Mouse (Mus musculus) kidney, embryonic 16.5 days (tissue): ENCODE measurements around the gene Smo. TPM values are rescaled to one million over a fixed set of nuclear protein-coding genes. Genes with fewer than 3 reads are reported as not detected.

Experiments
- ATAC-seq: fragments of 200-750 bp; cut with Nextera tagmentation; 2 replicates; pipeline ENCODE4 v1.8.0; 2017; ENCODE audit warnings: moderate TSS enrichment; ENCODE audit not compliant: low FRiP score, low TSS enrichment
- H3K27ac ChIP-seq: fragments of 300-500 bp; sonication (generic); 2 replicates; pipeline ENCODE4 v1.5.1; 2014; ENCODE audit warnings: low read length
- H3K27me3 ChIP-seq: fragments of 300-500 bp; sonication (generic); 2 replicates; pipeline ENCODE4 v1.6.1; 2014; ENCODE audit warnings: low read length, control low read depth, mixed read lengths; ENCODE audit not compliant: insufficient read depth
- H3K36me3 ChIP-seq: fragments of 300-500 bp; sonication (generic); 2 replicates; pipeline ENCODE4 v1.6.1; 2014; ENCODE audit warnings: low read length, control low read depth, mixed read lengths; ENCODE audit not compliant: insufficient read depth
- H3K4me1 ChIP-seq: fragments of 300-500 bp; sonication (generic); 2 replicates; pipeline ENCODE4 v1.6.1; 2014; ENCODE audit warnings: low read length, control low read depth, mixed read lengths; ENCODE audit not compliant: insufficient read depth
- H3K4me2 ChIP-seq: fragments of 300-500 bp; sonication (generic); replicated peaks from 2 replicates; pipeline ENCODE4 v1.6.1; 2014; ENCODE audit warnings: low read depth, low read length
- H3K4me3 ChIP-seq: fragments of 300-500 bp; sonication (generic); 2 replicates; pipeline ENCODE4 v1.5.1; 2014; ENCODE audit warnings: mild to moderate bottlenecking, low read length
- H3K9ac ChIP-seq: fragments of 300-500 bp; sonication (generic); replicated peaks from 2 replicates; pipeline ENCODE4 v1.6.1; 2014; ENCODE audit warnings: low read length
- H3K9me3 ChIP-seq: fragments of 300-500 bp; sonication (generic); 2 replicates; pipeline ENCODE4 v1.6.1; 2016; ENCODE audit warnings: low read length, control low read depth
- WGBS: fragments of 180-500 bp; shearing (Covaris S2); extraction: QIAGEN DNeasy Blood & Tissue Kit; methylation state at CpG from one replicate; pipeline ENCODE4 v1.1.7; 2014; 5-methylcytosine and 5-hydroxymethylcytosine counted together
- polyA plus RNA-seq: library from polyadenylated mRNA; unstranded; fragments of >200 nt; fragmentation: Nextera tagmentation; extraction: Ambion mirVana; gene quantifications from 2 replicates; pipeline ENCODE4 v1.2.1, GENCODE M21; 2015

The Smo gene
- polyA plus RNA-seq, 1 experiment from 2014 or later, result 42.9 TPM

DNA sequence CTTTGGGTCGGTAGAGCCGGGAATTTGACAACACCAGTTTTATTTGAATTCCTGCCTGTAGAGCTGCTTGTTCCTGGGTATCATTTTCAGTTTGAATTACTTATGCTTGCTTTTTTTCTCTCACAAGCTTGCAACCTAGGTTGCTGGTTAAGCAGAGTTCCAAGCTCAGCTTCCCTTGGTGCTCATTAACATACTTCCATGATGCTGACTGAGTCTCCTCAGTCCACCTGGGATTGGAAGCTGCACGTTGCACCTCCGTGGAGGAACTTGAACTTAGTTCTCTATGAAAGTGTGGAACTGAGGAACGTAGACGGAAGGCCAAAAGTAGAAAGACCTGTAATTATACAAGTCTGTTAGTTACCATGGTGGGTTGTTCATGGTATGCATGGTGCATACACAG lies 48.7 kb downstream of the Smo start:
- 80% methylated on average over 6 of the region's 6 CpGs for WGBS
- no peaks in the 10 kb centered on the region for H3K9me3 ChIP-seq
- H3K4me1 ChIP-seq, result no peaks in the 10 kb centered on the region
- H3K36me3 ChIP-seq, result no peaks in the 10 kb centered on the region
- ATAC-seq, result no peak
- H3K27ac ChIP-seq, result no peak overlapping the region
- no peaks in the 10 kb centered on the region for H3K27me3 ChIP-seq
- no peak overlapping the region for H3K4me3 ChIP-seq
- H3K4me2 ChIP-seq, result no peak overlapping the region
- no peak overlapping the region for H3K9ac ChIP-seq

DNA sequence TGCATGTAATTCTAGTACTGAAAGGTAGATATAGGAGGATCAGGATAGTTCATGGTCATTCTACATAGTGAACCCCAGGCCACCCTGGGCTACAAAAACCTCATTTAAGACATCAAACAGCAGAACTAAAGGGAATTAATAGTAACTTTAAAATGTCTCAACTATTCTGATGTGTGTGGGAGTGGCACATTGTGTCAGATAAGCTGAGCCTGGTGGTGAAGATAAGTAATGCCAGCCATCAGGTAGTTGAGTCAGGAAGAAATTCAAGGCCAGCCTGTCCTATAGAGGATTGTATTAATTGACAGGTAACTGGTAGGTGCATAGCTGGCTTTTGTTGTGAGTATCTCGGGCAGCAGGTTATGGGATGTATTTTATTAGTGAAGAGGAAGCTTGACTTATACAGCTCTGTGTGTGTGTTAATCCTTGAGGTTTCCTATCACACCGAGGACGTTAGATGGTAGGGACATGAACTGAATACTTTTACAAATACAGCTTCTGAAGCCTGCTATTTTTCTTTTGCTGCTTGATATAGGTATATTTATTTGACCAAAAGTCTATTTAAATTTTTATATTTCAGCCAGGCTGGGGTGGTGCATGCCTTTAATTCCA lies 49.2 kb downstream of the Smo start:
- Histone ChIP-seq H3K4me3 (no peak overlapping the region), H3K9me3 (no peaks in the 10 kb centered on the region), H3K36me3 (no peaks in the 10 kb centered on the region), H3K27ac (no peak overlapping the region), H3K9ac (no peak overlapping the region), H3K4me2 (no peak overlapping the region), H3K4me1 (no peaks in the 10 kb centered on the region), H3K27me3 (no peaks in the 10 kb centered on the region)
- no peak for ATAC-seq
- WGBS, result 82% methylated on average over 3 of the region's 3 CpGs

GRCm38 (mm10) chr6:29785759-29786158 lies 50.5 kb downstream of the Smo start:
- Histone ChIP-seq H3K4me3 (no peak overlapping the region), H3K4me2 (no peak overlapping the region), H3K9ac (no peak overlapping the region), H3K36me3 (no peaks in the 10 kb centered on the region), H3K4me1 (no peaks in the 10 kb centered on the region), H3K27ac (no peak overlapping the region), H3K27me3 (no peaks in the 10 kb centered on the region), H3K9me3 (no peaks in the 10 kb centered on the region)
- 86% methylated on average over 5 of the region's 5 CpGs for WGBS
- ATAC-seq, result no peak

DNA sequence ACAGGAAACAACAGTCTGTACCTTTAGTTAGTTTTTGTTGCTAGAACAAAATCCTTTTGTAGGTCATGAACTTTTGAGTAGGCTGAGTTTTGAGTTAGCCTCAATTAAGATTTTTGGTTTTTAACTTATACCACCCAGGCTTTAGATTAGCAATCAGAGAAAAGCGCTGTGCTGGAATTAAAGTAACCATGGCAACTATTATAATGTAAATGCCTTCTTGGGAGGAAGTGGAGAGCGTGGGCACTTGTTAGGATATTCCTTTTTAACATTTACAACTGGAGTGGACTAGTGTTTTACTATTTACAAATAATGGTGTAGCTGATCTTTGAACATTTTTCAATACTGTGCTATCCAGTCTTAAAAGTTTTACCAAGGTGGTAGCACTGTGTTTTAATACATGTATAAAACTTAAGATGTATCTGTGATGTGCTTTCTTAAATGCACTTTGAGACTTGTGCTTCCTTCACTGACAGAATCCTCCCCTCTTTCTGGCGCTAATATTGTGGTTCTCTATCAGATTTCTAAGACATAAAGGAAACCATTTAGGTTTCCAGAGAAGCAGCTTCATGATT lies 53.6 kb downstream of the Smo start:
- no peak overlapping the region for H3K4me3 ChIP-seq
- no peaks in the 10 kb centered on the region for H3K9me3 ChIP-seq
- 77% methylated on average over 3 of the region's 3 CpGs for WGBS
- H3K4me2 ChIP-seq, result no peak overlapping the region
- no peak overlapping the region for H3K9ac ChIP-seq
- H3K4me1 ChIP-seq, result no peaks in the 10 kb centered on the region
- no peaks in the 10 kb centered on the region for H3K36me3 ChIP-seq
- no peaks in the 10 kb centered on the region for H3K27me3 ChIP-seq
- ATAC-seq, result no peak
- H3K27ac ChIP-seq, result no peak overlapping the region

DNA sequence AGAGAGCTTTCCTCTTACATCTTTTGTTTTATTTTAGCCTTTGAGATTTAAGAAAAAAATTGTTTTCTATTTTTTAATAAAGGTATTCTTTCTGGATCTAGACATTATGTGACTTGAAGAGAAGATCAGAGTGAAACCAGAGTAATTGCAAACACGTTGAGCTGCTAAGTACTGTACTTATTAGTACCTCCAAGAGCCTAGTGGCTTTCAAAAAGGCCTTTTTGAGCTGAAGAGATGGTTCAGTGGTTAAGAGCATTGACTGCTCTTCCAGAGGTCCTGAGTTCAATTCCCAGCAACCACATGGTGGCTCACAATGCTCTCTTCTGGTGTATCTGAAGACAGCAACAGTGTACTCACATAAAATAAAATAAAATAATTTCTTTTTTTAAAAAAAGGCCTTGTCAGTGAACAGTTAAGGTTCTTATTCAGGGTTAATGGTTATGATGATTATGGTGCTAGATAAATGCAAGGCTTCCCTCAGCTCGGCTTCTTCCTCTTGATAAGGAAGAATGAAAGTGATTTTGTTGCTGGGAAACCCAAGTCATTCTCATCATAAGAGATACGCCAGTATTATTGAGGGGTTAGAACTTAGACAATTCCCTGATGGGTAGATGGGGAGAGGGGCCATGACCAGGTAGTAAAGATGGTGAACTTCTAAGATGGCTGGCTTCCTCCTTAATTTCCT lies 54.9 kb downstream of the Smo start:
- no peak overlapping the region for H3K4me3 ChIP-seq
- no peak overlapping the region for H3K9ac ChIP-seq
- H3K36me3 ChIP-seq, result no peaks in the 10 kb centered on the region
- WGBS, result 87% methylated on average over 3 of the region's 3 CpGs
- H3K4me2 ChIP-seq, result no peak overlapping the region
- H3K27me3 ChIP-seq, result no peaks in the 10 kb centered on the region
- ATAC-seq, result no peak
- H3K4me1 ChIP-seq, result no peaks in the 10 kb centered on the region
- no peak overlapping the region for H3K27ac ChIP-seq
- H3K9me3 ChIP-seq, result no peaks in the 10 kb centered on the region

DNA sequence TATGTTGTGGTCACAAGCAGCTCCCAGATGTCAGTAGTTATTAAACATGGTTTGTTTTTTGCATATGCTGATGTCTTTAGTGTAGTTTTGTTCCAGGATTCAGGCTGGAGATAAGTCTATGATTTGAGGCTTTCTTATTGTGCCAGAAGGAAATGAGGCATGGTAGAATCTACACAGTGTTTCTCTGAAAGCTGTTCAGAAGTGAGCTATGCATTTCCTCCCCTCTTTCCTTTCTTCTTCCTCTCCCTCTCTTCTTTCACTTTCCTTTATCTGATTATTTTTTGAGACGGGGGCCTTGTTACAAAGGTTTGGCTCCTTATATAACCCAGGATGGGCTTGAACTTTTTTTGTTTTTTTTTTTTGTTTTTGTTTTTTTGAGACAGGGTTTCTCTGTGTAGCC lies 58.2 kb downstream of the Smo start:
- Histone ChIP-seq H3K4me2 (no peak overlapping the region), H3K36me3 (no peaks in the 10 kb centered on the region), H3K9ac (no peak overlapping the region), H3K4me1 (no peaks in the 10 kb centered on the region), H3K27me3 (no peaks in the 10 kb centered on the region), H3K4me3 (no peak overlapping the region), H3K27ac (no peak overlapping the region), H3K9me3 (no peaks in the 10 kb centered on the region)
- 83% methylated on average over 1 of the region's 1 CpGs for WGBS
- ATAC-seq, result no peak

- ATAC-seq, result no peak
- 83% methylated on average over 6 of the region's 6 CpGs for WGBS
- Histone ChIP-seq H3K27ac (no peak overlapping the region), H3K9me3 (no peaks in the 10 kb centered on the region), H3K36me3 (no peaks in the 10 kb centered on the region), H3K4me3 (no peak overlapping the region), H3K9ac (no peak overlapping the region), H3K4me1 (no peaks in the 10 kb centered on the region), H3K27me3 (no peaks in the 10 kb centered on the region), H3K4me2 (no peak overlapping the region)
Measured at GRCm38 (mm10) chr6:29794582-29794981, 59.3 kb downstream of the Smo start.

- Histone ChIP-seq H3K4me2 (no peak overlapping the region), H3K36me3 (no peaks in the 10 kb centered on the region), H3K27me3 (no peaks in the 10 kb centered on the region), H3K9me3 (no peaks in the 10 kb centered on the region), H3K4me3 (no peak overlapping the region), H3K27ac (no peak overlapping the region), H3K9ac (no peak overlapping the region), H3K4me1 (no peaks in the 10 kb centered on the region)
- 82% methylated on average over 1 of the region's 1 CpGs for WGBS
- ATAC-seq, result no peak
Measured at GRCm38 (mm10) chr6:29802979-29803378, 67.7 kb downstream of the Smo start.

DNA sequence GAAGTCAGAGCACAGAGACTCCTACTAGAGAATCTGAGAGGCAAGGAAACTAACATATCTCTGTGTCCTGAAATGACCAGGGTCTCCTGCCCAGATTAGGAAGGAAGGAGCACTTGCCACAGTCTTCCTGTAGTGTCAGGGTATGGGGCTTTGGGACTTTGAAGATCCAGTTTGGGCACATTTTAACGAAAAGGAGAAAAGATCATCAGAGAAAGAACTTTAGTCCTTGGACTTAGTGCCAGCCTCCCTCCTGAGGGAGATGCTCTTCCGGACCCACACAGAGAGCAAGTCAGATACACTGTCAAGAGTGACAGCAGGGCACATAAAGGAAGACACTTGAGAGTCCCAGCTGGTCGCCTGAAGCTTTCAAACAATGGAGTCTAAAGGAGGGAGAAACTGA lies 68.7 kb downstream of the Smo start:
- 69% methylated on average over 3 of the region's 3 CpGs for WGBS
- Histone ChIP-seq H3K27ac (no peak overlapping the region), H3K4me3 (no peak overlapping the region), H3K36me3 (no peaks in the 10 kb centered on the region), H3K4me1 (no peaks in the 10 kb centered on the region), H3K9ac (no peak overlapping the region), H3K27me3 (no peaks in the 10 kb centered on the region), H3K4me2 (no peak overlapping the region), H3K9me3 (no peaks in the 10 kb centered on the region)
- no peak for ATAC-seq

- Histone ChIP-seq H3K9me3 (no peaks in the 10 kb centered on the region), H3K9ac (no peak overlapping the region), H3K4me1 (no peaks in the 10 kb centered on the region), H3K27me3 (no peaks in the 10 kb centered on the region), H3K4me2 (no peak overlapping the region), H3K27ac (no peak overlapping the region), H3K4me3 (no peak overlapping the region), H3K36me3 (no peaks in the 10 kb centered on the region)
- 70% methylated on average over 2 of the region's 2 CpGs for WGBS
- no peak for ATAC-seq
Measured at GRCm38 (mm10) chr6:29805381-29805780, 70.1 kb downstream of the Smo start.
